Mouse (Mus musculus): ENCODE measurements around the gene Fastk.

Fastk gene

GRCm38 (mm10) chr5:24389658-24390020 is 55.4 kb downstream of the Fastk start:
- DNase-seq (ENCODE audit: low read depth, low spot score): no peak

- DNase-seq (ENCODE audit: low read depth, low spot score): no peak
These were observed 56.0 kb downstream of the Fastk start for GRCm38 (mm10) chr5:24389011-24389657.
